Mouse (Mus musculus) frontal cortex, adult (tissue): ENCODE measurements at regions not wholly inside any gene's neighbourhood (a gene's known extent, or its start where the extent isn't known, plus 50 kb on each side); places are given as distances from the start of the nearest gene placed in this dataset.

Source experiments
- ATAC-seq: cut with Nextera tagmentation; 2 replicates; pipeline ENCODE4 v1.9.2; 2017; ENCODE audit warnings: mild to moderate bottlenecking, moderate library complexity, mixed read lengths; ENCODE audit not compliant: low TSS enrichment

DNA sequence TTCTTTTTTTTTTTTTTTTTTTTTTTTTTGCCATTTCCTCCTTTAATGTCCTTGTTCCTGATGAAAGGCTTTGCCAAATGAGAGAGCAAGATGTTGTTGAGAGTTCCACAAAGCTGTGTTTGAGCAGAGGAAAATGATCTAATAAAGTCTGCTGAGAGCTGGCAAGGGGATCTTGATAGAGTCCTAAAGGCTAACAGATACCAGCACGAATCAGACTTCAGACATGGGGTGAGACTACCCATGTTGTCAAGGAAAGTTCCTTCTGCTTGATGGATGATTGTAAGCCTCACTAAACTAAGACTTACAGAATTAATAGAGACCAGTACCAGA is 665.2 kb upstream of the Fam92a start:
- ATAC-seq, result no peak

- no peak for ATAC-seq
Measured at GRCm38 (mm10) chr4:12836326-12837096, 664.7 kb upstream of the Fam92a start.

DNA sequence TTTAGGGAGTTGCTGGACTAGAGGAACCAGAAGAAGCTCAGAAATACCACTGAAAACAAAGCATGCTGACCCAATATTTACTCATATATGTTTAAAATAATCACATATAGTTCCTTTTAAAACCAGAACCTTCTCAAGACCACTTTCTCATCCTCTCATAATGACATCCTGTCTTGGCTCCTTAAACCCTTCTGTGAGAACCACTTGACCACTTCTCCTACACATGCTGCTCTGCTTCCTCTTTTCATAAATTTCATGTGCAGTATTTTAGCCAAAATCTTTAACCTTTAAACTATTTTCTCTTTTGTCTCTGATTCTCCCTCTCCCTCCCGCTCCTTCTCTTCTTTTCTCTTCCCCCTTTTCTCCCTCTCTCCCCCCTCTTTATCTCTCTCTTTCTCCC is 654.6 kb upstream of the Fam92a start:
- ATAC-seq, result no peak

DNA sequence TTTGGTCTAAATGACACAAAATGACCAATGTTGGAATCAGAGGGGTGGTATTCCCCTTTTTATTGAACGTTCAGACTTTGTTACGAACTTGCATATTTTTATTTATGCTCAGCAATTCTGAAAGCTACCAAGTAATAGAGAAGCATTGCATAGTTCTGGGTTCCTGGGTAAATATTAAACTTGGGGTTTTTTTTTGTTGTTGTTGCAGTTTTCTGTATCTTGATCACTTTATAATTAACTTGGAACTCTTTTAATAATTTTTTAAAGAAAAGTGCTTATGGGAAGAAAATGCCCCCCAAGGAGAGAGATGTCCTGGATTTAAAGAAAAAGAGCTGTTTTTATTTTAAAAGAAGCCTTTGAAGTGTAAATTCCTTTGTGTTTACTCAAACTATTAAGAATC is 642.4 kb upstream of the Fam92a start:
- no peak for ATAC-seq

GRCm38 (mm10) chr4:12801186-12801585 is 629.4 kb upstream of the Fam92a start:
- ATAC-seq, result no peak

- ATAC-seq, result peak; percentile 98
Measured at GRCm38 (mm10) chr4:12799564-12799963, 627.7 kb upstream of the Fam92a start.

GRCm38 (mm10) chr4:12792764-12793422 is 621.1 kb upstream of the Fam92a start:
- no peak for ATAC-seq

GRCm38 (mm10) chr4:12791786-12792674 is 620.2 kb upstream of the Fam92a start:
- peak; percentile 82 for ATAC-seq

GRCm38 (mm10) chr4:12785840-12786239 is 614.0 kb upstream of the Fam92a start:
- ATAC-seq, result no peak

DNA sequence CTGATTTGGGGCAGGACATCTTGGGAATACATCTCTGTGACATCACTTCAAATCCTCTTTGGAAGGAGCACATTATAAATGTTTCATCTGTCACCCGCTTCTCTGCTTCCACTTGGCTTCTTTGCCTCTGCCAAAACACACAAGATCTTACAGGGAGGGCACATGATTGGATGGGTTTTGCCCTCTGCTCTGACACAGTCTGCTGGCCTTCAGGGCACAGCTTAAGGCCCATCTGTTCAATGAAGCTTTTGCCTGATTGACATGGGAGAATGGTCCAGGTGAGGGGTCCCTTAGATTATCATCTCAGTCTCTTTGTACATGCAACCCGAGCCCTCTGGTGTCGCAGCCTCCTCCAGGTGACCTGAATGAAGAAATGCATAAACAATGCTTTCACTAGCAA is 612.7 kb upstream of the Fam92a start:
- ATAC-seq, result no peak

DNA sequence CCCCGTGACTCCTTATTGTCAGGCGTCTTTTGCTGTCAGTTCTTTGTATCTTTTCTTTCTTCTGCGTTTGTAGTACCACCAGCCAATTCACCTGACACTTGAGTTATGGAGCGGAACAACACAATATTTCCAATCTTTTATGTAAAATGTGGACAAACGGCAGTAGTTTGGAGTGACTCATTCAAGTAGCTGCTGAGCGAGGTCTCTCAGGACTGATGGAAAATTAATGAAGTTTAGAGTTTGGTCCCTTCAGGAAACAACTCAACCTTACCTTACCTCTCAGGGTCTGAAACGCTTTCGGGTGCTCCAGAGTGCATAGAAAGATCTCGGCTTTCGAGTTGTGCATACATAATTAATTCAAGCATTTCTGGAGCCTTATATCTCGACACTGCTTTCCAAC is 612.3 kb upstream of the Fam92a start:
- ATAC-seq, result no peak

DNA sequence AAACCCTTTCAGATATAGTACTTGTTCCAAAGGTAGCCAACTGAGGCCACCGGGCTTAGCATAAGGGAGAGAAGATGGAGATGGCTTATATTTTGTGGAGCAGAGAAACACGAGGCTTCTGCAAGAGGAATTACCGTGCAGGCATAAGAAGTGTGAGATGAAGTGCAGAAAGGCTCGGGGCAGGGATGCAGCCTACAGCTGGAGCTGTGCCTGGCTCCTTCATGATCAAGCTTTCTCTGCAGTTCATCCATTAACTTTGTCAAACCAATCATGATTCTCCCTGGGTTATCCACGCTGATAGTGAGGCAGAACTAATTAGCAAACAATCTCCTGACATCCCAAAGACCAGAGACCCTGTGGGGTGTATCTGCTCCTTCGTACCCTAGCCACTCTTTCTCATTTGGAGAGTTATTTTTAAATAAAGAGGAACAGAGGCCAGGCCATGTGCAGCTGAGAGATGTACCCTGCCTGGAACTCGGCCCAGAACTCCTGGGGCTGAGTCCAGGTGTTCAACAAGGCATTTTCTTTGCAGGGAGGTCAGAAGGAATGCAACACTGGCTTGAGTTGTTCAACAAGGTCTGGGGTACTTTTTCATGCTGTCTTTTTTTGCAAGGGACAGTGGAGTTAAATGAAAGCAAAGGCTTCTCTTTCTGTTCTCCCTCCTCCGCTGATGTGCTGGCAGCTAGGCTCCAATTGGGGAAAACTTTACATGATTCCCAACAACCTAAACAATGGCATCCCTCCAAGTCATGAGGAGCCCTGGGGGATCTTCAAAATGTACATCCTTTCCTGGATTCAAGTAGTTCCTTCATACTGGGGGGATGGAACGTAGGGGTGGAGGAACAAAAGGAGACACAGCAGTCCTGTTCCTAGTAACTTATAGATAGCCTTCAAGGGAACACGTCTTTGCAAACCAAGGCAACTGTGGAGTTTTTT is 610.4 kb upstream of the Fam92a start:
- ATAC-seq, result no peak

DNA sequence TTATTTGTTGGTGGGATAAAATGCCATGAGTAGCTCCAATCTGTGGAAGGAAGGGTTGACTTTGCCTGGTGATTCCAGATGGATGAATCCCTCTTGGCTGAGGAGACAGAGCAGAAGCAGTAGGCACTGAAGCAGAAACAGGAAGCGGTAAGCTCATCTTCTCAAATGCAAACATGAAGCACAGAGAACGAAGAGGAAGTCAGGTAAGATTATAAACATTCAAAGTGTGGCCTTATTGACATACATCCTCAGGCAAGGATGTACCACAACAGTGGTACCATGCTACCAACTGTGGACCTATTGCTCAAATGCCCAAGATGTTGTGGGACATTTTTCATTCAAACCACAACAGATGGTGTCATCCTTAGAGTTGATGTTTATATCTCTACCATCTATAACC is 608.4 kb upstream of the Fam92a start:
- no peak for ATAC-seq

- ATAC-seq, result no peak
Measured at GRCm38 (mm10) chr4:12779211-12779610, 607.4 kb upstream of the Fam92a start.

- ATAC-seq, result no peak
Measured at GRCm38 (mm10) chr4:12778163-12778562, 606.3 kb upstream of the Fam92a start.

DNA sequence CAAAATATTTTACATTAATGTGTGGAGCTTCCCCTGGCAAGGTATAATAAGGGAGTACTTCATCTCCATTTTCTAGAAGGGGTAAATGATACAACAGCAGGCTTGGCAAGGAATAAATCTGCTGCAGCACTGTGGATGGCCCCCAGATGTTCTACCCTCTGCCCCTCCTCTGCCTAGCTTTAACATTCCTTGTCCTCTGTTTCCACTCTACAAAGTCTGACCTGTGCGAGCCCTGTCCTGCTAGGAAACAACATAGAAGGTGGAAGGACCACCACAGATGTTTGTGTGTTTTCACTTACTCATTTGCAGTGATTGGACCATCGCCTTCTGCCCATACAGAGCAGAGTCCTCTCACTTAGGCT is 604.4 kb upstream of the Fam92a start:
- ATAC-seq, result no peak

GRCm38 (mm10) chr4:12775524-12776216 is 603.9 kb upstream of the Fam92a start:
- no peak for ATAC-seq

- ATAC-seq, result no peak
Measured at GRCm38 (mm10) chr4:12775090-12775489, 603.3 kb upstream of the Fam92a start.

DNA sequence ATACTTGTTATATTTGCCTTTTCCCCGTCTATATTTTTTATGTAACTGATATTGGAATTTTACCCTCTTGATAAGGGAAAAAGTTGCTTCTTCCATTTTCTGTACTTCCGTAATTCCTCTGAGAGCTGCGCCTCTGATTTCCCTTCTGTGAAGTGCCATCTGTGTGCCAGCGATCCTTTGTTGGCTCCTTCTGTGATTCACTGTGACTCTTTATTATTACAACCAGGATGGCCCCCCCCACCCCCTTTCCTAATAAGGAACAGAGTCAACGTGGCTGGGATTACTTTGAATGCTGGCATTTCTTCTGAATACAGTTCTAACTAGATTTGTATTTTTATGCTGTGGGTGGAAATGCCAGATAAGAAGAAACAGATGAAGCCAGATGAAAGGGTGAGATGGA is 602.9 kb upstream of the Fam92a start:
- no peak for ATAC-seq

DNA sequence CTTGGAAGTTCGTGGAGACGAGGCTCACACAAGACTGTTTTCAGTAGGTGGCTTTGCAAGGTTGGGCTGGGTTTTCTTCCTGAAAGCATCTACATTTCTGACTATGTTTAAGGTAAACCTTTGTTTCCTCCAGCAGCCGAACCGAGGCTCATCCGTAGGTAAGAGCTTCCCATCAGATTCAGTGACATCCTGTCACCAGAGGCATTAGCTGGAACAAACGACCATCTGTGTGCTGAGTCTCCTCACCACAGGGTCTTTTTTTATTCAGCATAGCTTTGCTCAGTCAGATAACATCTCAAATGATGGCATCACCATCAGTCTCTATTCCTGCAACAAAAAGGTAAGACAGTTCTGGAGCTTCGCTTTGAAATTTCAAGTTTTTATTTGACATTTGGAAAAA is 601.4 kb upstream of the Fam92a start:
- ATAC-seq, result no peak

DNA sequence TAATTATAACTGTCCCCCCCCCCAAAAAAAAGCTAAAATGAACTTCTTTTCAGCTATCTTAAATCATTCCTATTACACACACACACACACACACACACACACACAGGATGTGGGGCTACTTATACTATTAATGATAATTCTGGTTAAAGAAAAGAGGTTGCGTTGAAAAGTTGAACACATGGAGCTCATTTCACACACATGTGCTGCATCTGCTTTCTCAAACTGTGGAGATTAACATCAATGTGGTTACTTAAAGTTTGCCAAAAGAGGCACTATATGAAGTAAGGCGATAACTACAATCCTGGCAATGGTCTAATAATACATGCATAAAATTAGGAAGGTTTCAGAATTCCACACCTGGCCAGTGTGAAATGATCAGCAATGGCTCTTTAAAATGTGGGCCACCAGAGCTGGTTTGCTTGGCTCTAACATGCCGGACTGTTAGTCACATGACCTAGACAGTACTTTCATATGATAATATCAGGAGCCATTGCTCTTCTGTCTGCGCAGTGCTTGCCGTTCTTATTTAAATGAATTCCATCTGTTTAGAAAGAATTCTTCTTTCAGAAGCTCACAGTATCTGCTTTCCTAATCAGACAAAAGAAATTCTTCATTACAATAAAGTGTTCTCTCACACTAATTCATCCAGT is 598.4 kb upstream of the Fam92a start:
- no peak for ATAC-seq
